Mouse (Mus musculus): ENCODE measurements around the gene Prcp.

DNA sequence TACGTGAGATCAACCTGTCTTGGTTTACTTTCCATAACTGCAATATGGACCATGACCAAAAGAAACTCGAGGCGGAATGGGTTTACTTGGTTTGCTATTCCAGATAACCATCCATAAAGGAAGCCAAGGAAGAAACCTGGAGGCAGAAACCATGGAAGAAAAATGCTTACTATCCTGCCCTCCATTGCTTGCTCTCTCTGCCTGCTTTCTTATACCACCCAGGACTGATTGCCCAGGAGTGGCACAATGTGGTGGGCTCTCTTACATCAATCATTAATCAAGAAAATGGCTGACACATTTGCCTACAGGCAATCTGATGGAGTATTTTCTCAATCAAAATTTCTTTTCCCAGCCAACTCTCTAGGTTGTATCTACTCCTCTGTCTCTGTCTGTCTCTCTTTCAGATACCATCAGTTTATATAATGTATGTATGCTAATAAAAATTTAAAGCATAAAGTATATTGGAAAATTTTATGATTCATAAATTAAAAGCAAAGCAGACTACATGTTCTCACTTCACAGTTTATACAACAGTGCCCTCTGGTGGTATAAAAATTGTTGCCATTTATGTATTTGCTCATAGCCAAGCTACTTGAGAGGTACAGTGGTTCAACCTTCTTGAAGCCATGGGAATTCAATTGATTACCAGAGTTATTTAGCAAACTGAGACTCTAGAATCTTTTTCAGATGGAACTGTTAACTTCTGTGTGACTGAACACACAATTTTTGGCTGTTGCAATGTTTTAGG, 90.7 kb downstream of the Prcp start:
- peak; percentile 19 to 78 (median 61); a peak in 5 of 6 replicates for TF ChIP-seq CTCF (IDR thresholded peaks at IDR 0.05 in 2 of 3, conservative IDR thresholded peaks at IDR 0.05 in 1 of 3; ENCODE audit: control insufficient read depth in 1 of 3, insufficient read depth in 1 of 3, low read depth in 2 of 3, low read length in 3 of 3, poor library complexity in 1 of 3, severe bottlenecking in 1 of 3)
- TF ChIP-seq EP300 (IDR thresholded peaks at IDR 0.05; ENCODE audit: low read depth in 1 of 2, low read length in 2 of 2) = no peak
- no peak for TF ChIP-seq POLR2A (IDR thresholded peaks at IDR 0.05; ENCODE audit: control insufficient read depth in 1 of 2, insufficient read depth in 1 of 2, low read depth in 1 of 2, low read length in 2 of 2, poor library complexity in 1 of 2)
- no peak for TF ChIP-seq KAT2A (conservative IDR thresholded peaks at IDR 0.05; ENCODE audit: low read depth, low read length)
- no peak for TF ChIP-seq TBP (IDR thresholded peaks at IDR 0.05; ENCODE audit: low read depth, low read length)
- TF ChIP-seq USF1 (IDR thresholded peaks at IDR 0.05; ENCODE audit: low read depth, low read length) = no peak
- no peak for TF ChIP-seq RCOR1 (IDR thresholded peaks at IDR 0.05; ENCODE audit: low read depth, low read length)
- no peak for TF ChIP-seq MAZ (IDR thresholded peaks at IDR 0.05; ENCODE audit: low read depth, low read length)
